Mouse (Mus musculus): ENCODE results near the gene Cyp24a1.

Gene Cyp24a1

GRCm38 (mm10) chr2:170497091-170497566 is at the start of gene Cyp24a1:
TSS of gene Cyp24a1 (minus strand) at chr2:170497145.
- DNase-seq, result no peak

DNA sequence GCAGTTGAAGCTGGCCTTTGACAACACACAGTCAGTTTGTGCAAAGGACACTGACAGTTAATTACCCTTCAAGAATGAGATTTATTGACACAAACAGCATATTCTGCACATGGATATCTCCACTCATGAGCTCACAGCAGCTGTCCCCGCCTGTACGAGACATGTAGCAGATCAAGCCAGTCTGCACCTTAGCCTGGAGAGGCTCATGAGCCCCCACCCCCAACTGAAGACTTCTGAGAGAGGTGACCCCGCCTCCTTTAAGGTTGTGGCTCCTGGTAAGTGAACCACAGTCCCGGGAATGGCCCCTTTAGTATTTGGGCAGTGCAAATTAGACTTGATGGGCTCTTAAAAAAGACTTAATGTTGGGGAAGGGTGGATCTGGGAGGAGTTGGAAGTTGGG is 48.8 kb upstream of the Cyp24a1 start:
- no peak for DNase-seq

DNA sequence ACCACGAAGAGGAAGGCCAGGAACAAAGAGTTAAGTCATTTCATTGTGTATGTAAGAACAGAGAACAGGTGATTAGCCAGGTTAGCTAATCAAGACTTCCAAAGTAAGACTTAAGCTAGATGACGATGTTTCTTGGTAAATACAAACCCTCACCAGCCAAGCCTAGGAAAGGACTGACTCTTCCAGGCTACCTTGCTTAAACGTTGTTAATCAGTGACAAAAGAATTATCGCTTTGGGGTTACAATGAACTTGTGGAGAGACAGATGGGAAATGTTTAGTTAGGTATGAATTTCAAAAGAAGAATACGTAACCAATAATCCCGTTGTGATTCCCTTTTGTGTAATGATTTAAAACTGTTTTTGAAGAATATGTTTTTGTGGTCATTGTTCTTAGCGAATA is 48.0 kb upstream of the Cyp24a1 start:
- no peak for DNase-seq

- DNase-seq, result no peak
Measured at GRCm38 (mm10) chr2:170544159-170544558, 47.2 kb upstream of the Cyp24a1 start.

- DNase-seq, result no peak
Measured at GRCm38 (mm10) chr2:170543625-170544024, 46.7 kb upstream of the Cyp24a1 start.

GRCm38 (mm10) chr2:170539211-170539610 is 42.3 kb upstream of the Cyp24a1 start:
- no peak for DNase-seq

- no peak for DNase-seq
Measured at GRCm38 (mm10) chr2:170535841-170536240, 38.9 kb upstream of the Cyp24a1 start.

GRCm38 (mm10) chr2:170534803-170535174 is 37.8 kb upstream of the Cyp24a1 start:
- DNase-seq, result no peak

DNA sequence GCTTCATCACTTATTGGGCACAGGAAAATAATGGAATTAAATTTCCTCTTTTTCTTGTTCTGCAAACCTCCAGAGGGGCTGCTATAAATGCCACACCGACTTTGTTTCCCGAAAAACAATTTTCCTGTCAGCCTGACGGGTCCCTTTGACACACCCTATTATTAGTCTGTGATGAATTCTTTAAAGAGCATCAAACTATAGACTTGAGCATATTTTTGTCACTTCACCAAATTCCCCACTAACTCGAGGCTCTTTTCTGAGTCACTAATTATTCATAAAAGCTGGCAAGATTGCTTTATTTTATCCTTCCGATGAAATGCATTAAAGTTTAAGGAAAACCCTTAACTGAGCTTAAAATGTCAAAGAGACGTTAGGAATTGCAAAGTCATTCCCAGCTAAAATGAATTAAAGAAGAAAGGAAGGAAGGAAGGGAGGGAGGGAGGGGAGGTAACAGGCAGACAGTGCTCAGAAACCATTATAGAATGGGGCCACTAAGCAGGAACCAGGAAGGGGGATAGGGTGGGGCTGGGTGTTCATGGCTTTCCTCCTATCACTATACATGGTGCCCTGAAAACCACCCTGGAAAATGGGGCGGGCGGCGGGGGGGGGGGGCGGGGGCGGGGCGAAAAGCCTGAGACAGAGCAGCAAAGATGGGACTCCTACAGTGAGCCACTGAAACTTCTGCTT is 37.3 kb upstream of the Cyp24a1 start:
- DNase-seq, result no peak

DNA sequence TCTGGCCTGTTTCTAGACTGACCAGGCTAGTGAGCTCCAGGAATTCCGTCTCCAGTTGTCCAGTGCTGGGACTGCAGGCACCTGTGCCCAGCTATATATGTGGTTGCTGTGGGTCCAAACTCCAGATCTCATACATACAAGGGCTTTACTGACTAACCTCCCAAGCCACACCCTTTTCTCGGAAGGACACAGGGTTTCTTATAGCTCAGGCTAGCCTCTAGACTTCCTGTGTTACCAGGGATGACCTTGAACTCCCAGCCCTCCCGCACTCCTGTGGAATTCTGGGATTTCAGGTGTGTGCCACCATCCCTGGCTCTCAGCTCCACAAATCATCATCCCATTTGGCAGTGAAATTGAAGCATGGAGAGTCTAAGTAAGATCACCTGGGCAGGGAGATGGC is 33.3 kb upstream of the Cyp24a1 start:
- no peak for DNase-seq

GRCm38 (mm10) chr2:170529766-170530165 is 32.8 kb upstream of the Cyp24a1 start:
- DNase-seq, result no peak

DNA sequence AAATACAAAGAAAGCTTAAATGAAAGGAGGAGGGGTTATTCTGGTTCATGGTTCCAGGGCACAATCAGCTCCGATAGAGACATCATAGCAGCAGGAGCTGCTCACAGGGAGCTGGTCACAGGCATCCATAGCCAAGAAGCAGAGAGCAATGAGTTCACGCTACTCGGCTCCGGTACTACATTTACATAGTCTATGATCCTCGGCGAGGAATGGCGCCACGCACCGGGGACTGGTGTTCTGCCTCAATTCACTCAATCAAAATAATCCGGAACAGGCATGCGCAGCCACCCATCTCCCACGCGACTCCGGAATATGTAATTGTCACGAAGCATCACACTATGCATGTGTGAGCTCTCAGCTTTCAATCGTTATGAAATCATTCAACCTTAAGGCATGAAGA is 31.1 kb upstream of the Cyp24a1 start:
- DNase-seq, result no peak

- DNase-seq, result no peak
Measured at GRCm38 (mm10) chr2:170526513-170526912, 29.6 kb upstream of the Cyp24a1 start.

GRCm38 (mm10) chr2:170520321-170520971 is 23.5 kb upstream of the Cyp24a1 start:
- peak; percentile 21 to 26 for DNase-seq

GRCm38 (mm10) chr2:170513756-170514155 is 16.8 kb upstream of the Cyp24a1 start:
- DNase-seq, result no peak

DNA sequence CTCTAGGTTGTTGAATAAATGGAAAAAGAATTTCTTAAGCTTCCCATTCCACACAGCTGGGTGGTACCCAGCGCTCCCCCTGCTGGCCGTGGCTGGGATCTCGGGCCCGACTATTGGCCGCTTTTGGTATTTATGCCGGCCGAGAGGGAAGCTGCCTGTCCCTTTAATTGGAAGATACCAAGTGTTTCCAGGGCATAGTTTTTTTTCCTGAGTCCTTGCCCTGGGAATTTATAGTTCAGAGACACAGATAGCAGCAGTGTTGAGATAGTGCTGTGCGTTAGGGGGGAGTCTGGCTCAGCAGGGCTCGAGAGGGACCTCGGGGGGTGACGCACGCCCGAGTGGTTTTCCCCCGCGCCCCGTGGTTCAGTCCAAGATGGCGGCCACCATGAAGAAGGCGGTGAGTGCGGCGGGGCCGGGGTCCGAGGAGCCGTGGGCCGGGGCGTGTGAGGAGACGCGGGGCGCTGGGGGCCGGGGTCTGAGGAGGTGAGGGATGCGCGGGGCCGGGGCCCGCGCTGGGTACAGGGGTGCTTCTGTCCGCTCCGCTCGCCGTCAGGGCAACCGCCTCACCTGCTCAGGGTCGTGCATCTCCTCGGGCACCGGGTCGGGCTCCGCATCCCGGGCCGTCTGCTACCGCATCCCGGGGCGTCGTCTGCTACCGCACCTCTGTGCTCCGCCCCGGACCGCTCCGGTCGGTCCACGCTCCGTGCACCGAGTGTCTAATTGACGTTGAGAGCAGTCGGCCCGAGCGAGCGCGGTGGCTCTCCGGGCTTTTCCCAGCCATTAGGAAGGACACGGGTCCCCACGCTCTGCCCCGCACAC is 14.3 kb upstream of the Cyp24a1 start:
- DNase-seq, result peak; percentile 92 to 94

DNA sequence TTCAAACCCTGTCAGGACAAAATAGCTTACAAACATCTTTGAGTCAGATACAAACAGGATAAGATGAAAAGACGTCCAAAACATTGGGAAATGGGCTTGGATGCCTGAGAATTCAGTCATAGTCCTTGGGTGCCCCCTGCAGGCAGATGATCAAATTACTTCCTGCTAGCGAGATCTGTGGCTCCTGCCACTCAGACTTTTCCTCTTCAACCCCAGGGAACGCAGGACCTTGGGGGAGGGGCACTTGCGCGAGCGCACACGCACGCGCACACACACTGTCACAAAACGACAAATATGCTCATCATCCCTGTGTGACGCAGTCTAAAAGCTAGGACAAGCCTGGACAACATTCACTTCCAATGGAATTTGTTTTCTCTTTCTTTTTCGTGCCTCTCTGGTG is 11.9 kb upstream of the Cyp24a1 start:
- peak; percentile 85 to 88 for DNase-seq

GRCm38 (mm10) chr2:170507734-170508133 is 10.8 kb upstream of the Cyp24a1 start:
- DNase-seq, result peak; percentile 82 to 85

DNA sequence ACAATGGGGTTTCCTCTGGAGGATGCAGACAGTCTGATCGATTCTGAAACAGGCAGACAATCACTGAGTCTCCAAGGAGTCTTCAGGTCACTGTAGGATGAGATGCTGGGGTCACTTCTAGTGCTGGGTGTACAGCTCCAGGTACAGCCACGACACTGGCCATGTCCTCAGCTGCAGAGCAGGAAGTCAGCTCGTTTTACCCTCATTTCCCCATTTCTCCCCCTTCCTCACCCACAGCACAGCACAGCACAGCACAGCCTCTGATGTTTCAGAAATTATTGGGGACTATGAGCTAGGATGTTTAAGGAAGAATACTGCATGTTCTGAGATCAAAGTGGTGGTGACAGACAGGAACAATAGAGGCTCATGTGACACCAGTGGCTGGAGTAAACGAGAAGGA is 7.0 kb upstream of the Cyp24a1 start:
- DNase-seq, result no peak

DNA sequence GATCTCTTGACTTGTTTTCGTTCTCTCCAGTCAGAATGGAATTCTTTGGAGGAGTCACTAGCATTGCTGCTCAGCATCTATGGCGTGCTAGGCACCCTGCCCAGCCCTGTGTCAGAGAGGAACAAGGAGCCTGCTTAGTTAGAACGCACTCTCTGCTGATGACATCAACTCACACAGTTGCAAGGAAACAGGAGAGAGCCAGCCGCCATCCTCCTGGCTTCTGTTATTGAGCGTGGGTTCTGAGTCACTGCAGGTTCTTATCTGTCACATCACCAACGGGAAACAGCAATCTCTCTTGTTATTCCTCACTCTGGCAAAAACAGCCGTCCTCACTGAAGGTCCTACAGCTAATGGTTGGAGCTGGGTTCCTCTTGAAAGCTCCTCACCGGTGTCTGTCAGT is 6.4 kb upstream of the Cyp24a1 start:
- no peak for DNase-seq

- DNase-seq, result no peak
Measured at GRCm38 (mm10) chr2:170498011-170498410, 1.1 kb upstream of the Cyp24a1 start.

GRCm38 (mm10) chr2:170496154-170496930 is 603 bp downstream of the Cyp24a1 start, which contains the start of gene Pfdn4:
TSS of gene Pfdn4 (plus strand) at chr2:170496428.
- DNase-seq, result no peak

All from B cell, adult 2 months (primary cell).